Mouse (Mus musculus) brain, embryonic 14.5 days (tissue): ENCODE measurements around the gene Leng9.

Experiments used
- CTCF ChIP-seq: fragments of 200-500 bp; IDR thresholded peaks from 2 replicates; pipeline ENCODE4 v1.5.1; 2012; ENCODE audit warnings: inconsistent platforms, mild to moderate bottlenecking, moderate library complexity, borderline replicate concordance; ENCODE audit not compliant: insufficient read depth, insufficient read length; ENCODE audit errors: extremely low read depth
- POLR2A ChIP-seq: fragments of 200-500 bp; IDR thresholded peaks from 2 replicates; pipeline ENCODE4 v1.6.1; 2012; ENCODE audit warnings: mild to moderate bottlenecking, inconsistent platforms, borderline replicate concordance; ENCODE audit not compliant: poor library complexity, insufficient read depth, insufficient read length, severe bottlenecking; ENCODE audit errors: extremely low read depth

GRCm38 (mm10) chr7:4137746-4138145, 12.4 kb downstream of the Leng9 start:
- TF ChIP-seq CTCF (no peak), POLR2A (no peak)
